Mouse (Mus musculus): ENCODE data around the gene Chic1.
A peak's percentile ranks its signal among the peaks of the same experiment; 100 is the strongest.

The Chic1 gene

DNA sequence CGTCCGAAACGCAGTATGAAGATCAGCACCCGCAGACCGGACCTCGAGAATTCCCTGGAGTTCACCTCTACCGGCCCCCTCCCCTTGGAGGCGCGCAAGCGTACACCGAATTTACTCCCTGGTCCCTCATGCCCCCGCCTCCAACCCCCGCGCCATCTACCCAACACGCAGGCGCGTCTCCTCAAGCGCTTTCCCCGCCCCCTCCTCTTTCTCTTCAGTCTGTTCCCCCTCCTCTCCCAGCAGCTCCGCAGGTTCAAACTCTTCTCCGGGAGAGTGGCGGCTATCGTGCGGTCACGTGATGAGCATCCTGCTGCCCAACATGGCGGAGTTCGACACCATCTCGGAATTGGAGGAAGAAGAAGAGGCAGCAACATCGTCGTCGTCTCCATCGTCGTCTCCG is at the start of gene Chic1:
TSS of gene Chic1 (plus strand) at position 190 of the 400 bp plus-strand sequence.
- DNase-seq (ENCODE audit: low read depth, low spot score) = peak; percentile 59

DNA sequence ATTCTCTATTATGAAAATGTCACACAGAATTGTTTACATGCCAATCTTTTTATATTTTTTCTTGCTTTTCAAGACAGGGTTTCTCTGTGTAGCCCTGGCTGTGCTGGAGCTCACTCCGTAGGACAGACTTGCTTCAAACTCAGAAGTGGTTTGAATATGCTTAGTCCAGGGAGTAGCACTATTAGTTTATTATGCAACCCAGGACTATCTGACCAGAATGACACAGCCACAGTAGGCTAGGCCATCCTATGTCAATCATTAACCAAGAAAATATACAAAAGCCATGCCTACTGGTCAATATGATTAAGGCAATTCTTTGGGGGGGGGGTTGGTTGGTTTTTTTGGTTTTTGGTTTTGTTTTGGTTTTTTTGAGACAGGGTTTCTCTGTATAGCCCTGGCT is 48.0 kb upstream of the Chic1 start:
- DNase-seq (ENCODE audit: low read depth, low spot score) = no peak

GRCm38 (mm10) chrX:103311723-103312122 is 44.6 kb upstream of the Chic1 start:
- no peak for DNase-seq (ENCODE audit: low read depth, low spot score)

- no peak for DNase-seq (ENCODE audit: low read depth, low spot score)
Observed at GRCm38 (mm10) chrX:103314146-103314545, 42.1 kb upstream of the Chic1 start.

DNA sequence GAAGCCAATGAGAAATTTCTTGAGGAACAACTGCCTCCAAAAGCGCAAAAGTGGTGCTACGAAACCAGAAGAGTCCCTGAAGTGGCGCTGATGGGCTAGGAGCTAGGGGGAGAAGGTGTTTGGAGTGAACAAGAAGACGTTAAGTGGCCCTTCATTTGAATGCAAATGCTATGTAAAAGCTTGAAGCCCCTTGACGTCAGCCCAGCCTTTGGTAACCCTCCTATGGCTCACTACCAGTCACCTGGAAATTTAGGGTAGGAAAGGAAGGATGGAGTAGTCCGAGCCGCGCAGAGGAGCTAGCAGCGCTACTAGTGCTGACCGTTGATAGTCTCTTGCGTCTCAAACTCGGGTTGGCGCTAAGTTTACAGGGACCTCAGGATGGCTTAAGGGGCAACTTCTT is 35.1 kb upstream of the Chic1 start, which contains the start of gene Cdx4:
TSS of gene Cdx4 (plus strand) at position 253 of the 400 bp plus-strand sequence.
- no peak for DNase-seq (ENCODE audit: low read depth, low spot score)

GRCm38 (mm10) chrX:103325900-103326299 is 30.4 kb upstream of the Chic1 start:
- no peak for DNase-seq (ENCODE audit: low read depth, low spot score)

DNA sequence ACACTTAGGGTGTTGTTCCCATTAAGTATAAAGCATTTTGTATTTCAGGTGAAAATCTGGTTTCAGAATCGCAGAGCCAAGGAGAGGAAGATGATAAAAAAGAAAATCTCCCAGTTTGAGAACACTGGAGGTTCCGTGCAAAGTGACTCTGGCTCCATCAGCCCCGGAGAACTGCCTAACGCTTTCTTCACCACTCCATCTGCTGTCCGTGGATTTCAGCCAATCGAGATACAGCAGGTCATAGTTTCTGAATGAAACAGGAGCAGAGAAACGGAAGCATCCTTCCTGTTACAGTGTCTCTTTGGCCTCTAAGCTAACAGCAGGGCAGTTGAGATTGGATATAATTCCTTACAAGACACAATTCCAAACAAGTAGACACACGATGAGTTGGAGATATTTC is 26.9 kb upstream of the Chic1 start:
- no peak for DNase-seq (ENCODE audit: low read depth, low spot score)

- peak; percentile 6 for DNase-seq (ENCODE audit: low read depth, low spot score)
Observed at GRCm38 (mm10) chrX:103331125-103331858, 25.0 kb upstream of the Chic1 start.

DNA sequence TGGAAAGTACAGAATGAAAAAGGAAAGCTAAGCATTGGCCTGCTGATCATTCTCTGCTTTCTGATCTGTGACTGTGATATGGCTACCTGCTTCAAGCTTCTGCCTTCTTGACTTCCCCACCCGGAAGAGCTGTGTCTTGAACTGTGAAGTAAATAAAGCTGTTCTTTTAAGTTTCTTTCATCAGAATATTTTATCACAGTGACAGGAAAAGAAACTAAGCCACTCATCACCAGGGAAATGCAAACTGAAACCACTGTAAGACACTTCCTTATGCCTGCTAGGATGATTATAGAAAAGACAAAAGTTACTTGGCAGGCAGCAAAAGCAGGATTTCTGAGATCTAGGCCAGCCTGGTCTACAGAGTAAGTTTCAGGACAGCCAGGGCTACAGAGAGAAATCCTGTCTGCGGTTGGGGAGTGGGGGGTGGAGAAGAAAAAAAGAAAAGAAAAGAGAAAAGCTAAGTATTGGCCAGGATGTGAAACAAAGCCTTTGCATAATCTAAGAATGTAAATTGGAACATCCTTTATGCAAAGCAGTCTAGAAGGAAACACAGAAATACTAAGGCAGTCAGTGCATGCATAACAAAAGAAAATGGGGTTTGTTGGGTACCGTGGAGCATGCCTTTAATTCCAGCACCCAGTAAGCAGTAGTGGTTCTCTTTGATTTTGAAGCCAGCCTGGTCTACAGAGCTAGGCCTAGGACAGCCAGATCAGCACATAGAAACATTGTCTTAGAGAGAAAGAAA is 14.7 kb upstream of the Chic1 start:
- DNase-seq (ENCODE audit: low read depth, low spot score) = no peak

DNA sequence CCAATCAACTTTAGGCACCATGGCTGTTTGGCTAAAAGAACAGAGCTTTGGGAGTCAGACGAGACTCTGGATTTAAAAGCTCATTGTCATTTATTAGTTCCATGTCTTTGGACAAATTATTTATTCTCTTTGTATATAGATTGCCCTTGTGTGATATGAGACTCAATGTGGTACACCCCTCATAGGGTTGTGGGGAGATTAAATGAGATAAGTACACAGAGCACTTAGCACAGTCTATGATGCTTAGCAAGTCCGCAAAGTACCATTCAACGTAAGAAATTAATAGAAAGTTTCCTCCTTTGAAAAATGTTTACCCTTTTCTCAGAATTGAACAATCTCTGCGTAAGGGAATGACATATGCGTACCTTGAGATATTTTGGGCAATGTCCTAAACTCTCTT is 492 bp upstream of the Chic1 start:
- no peak for DNase-seq (ENCODE audit: low read depth, low spot score)

- peak; percentile 17 for DNase-seq (ENCODE audit: low read depth, low spot score)
Observed at GRCm38 (mm10) chrX:103356761-103357236, 523 bp downstream of the Chic1 start.

GRCm38 (mm10) chrX:103366201-103366600 is 9.9 kb downstream of the Chic1 start:
- DNase-seq (ENCODE audit: low read depth, low spot score) = peak; percentile 87

DNA sequence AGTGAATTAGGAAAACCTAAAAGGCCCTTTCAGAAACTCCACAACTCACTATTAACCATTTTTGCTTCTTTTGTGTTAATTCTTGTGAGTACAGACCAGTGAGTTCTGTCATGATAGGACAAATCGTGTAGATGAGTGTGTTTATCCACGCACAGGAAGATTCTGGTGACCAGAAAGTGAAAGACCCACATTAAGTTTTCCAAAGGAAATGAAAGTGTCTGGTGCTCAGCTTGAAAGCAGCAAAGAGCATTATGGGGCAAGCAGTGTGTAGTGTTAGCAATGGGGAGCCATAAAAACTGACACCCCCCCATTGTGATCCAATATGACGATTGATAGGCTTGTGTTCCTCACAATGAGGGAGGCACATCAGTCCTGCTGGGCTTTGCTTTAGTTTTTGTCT is 12.4 kb downstream of the Chic1 start:
- no peak for DNase-seq (ENCODE audit: low read depth, low spot score)

- peak; percentile 73 for DNase-seq (ENCODE audit: low read depth, low spot score)
Observed at GRCm38 (mm10) chrX:103371221-103371620, 14.9 kb downstream of the Chic1 start.

DNA sequence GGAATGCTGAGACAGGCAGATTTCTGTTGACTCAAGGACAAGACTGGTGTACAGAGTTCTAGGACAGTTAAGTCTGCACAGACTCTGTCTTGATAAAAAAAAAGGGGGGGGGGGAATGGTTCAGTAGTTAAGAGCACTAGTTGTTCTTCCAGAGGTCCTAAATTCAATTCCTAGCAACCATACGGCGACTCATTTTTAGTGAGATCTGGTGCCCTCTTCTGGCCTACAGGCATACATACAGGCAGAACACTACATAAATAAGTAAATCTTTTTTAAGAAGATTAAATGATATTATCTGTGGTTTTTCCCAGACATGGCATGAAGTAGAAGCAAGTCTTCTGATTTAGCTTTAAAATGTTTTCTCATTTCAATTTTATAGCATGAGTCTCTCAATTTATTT is 15.4 kb downstream of the Chic1 start:
- DNase-seq (ENCODE audit: low read depth, low spot score) = peak; percentile 68

GRCm38 (mm10) chrX:103374250-103374649 is 18.0 kb downstream of the Chic1 start:
- peak; percentile 57 for DNase-seq (ENCODE audit: low read depth, low spot score)

DNA sequence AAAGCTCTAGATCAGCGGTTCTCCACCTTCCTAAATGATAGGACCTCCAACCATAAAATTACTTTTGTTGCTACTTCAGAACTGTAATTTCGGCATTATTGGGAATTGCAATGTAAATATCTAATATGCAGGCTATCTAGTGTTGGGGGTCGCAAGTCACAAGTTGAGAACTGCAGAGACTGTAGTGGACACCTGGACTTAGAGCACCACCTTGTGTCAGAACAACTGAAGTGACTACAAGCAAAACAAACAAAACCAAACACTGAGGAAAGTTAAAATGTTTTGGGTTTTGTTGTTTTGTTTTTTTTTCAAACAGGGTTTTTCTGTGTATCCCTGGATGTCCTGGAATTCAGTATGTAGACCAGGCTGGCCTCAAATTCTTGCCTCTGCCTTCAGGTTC is 28.3 kb downstream of the Chic1 start:
- DNase-seq (ENCODE audit: low read depth, low spot score) = peak; percentile 3

GRCm38 (mm10) chrX:103388131-103388530 is 31.9 kb downstream of the Chic1 start:
- DNase-seq (ENCODE audit: low read depth, low spot score) = no peak

- DNase-seq (ENCODE audit: low read depth, low spot score) = no peak
Observed at GRCm38 (mm10) chrX:103393841-103394240, 37.6 kb downstream of the Chic1 start.

GRCm38 (mm10) chrX:103405021-103405420 is 48.7 kb downstream of the Chic1 start:
- DNase-seq (ENCODE audit: low read depth, low spot score) = no peak

GRCm38 (mm10) chrX:103414167-103414566 is 57.9 kb downstream of the Chic1 start, which contains the start of gene Tsx:
TSS of gene Tsx (plus strand) at chrX:103414467.
- no peak for DNase-seq (ENCODE audit: low read depth, low spot score)

DNA sequence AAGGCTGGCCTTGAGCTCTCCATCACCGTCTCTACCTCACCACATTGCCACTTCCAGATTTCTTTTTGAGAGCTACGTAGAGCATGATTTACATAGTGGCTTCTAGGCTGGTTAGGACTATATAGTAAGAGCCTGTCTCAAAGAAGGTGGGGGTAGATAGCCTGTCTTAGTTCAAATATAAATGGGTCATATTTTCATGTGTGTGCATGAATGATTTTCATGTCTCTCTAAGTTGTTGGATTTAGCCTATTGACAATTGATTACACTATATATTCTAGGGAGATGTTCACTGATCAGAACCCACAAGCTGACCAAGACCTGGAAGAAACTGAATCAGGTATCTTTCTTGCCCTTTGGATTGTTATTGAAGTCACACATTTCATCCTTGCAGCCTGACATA is 65.4 kb downstream of the Chic1 start, which contains the start of gene Gm26992:
TSS of gene Gm26992 (plus strand) at position 301 of the 400 bp plus-strand sequence.
- DNase-seq (ENCODE audit: low read depth, low spot score) = no peak

DNA sequence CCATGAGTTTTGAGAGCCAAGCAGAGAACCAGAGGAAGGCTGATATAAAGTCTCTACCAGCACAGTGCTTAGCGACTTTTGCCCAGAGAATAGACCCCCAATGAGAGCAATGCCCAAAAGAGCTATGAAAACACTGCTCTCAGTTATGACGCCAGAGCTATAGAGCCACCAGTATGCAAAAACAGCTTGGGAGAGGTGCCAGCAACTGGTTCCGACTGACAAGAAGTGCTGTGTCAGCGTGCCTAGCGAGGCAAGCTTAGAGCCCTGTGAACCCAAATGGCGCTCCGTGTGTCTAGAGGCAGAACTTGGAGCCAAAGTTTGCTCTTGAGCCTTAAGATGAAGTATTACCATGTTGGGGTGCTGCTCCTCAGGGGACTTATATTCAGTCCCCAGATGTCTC is 71.4 kb downstream of the Chic1 start:
- DNase-seq (ENCODE audit: low read depth, low spot score) = no peak
